Mouse (Mus musculus): ENCODE measurements around the gene Ddb2. TPM values are rescaled to one million over a fixed set of nuclear protein-coding genes. Genes with fewer than 3 reads are reported as not detected.
"Not testable (repeated sequence)": the region's sequence is repeated elsewhere in the genome, so short reads cannot be mapped to it uniquely, and the experiment has no call there.

Gene Ddb2
- polyA plus RNA-seq, 1 experiment: not detected

- TF ChIP-seq CTCF (IDR thresholded peaks at IDR 0.05; ENCODE audit: insufficient read depth, low read depth, low read length) (no peak), POLR2A (IDR thresholded peaks at IDR 0.05; ENCODE audit: insufficient read depth, low read depth, low read length) (no peak)
- Histone ChIP-seq H3K4me3 (ENCODE audit: insufficient read depth, low read depth, low read length) (no peak overlapping the region), H3K27ac (ENCODE audit: insufficient read depth, low read depth, low read length) (no peak overlapping the region), H3K4me1 (ENCODE audit: control insufficient read depth, insufficient read depth, low read length) (peaks cover 3% of the 10 kb centered on the region; the same call in 1 of the 2 replicates)
- WGBS: 69% methylated on average over 5 of the region's 5 CpGs
These were observed 5.8 kb upstream of the Ddb2 start for GRCm38 (mm10) chr2:91242547-91242946.

GRCm38 (mm10) chr2:91237511-91238080, 814 bp upstream of the Ddb2 start:
- Histone ChIP-seq H3K4me3 (ENCODE audit: insufficient read depth, low read depth, low read length) (peak overlapping the region; percentile 67), H3K27ac (ENCODE audit: insufficient read depth, low read depth, low read length) (peak overlapping the region; percentile 92)
- 12% methylated on average over 4 of the region's 4 CpGs for WGBS
- not testable (repeated sequence) for H3K4me1 ChIP-seq (ENCODE audit: control insufficient read depth, insufficient read depth, low read length)

DNA sequence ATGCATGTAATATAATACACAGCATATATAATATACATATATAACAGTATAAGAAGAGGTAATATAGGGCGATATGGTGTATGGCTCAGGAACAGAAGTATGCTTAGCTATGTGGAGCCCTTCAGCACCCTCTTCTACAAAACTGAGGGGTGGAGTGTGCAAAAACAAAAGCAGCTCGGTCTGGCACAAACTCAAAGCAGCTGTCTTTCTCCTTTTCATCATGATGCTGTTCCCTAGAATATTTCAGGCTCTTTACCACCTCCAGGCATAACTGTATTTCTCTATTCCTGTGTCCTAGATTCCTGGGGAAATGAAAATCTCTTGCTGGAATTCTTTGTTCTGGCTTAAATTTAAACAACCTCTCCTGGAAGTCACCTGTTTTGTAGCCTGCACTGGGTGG, 7.0 kb downstream of the Ddb2 start:
- no peak overlapping the region for H3K27ac ChIP-seq (ENCODE audit: insufficient read depth, low read depth, low read length)
- TF ChIP-seq POLR2A (IDR thresholded peaks at IDR 0.05; ENCODE audit: insufficient read depth, low read depth, low read length): no peak
- no peak for TF ChIP-seq CTCF (IDR thresholded peaks at IDR 0.05; ENCODE audit: insufficient read depth, low read depth, low read length)
- no peaks in the 10 kb centered on the region for H3K4me1 ChIP-seq (ENCODE audit: control insufficient read depth, insufficient read depth, low read length)
- WGBS: 76% methylated on average over 2 of the region's 2 CpGs
- no peak overlapping the region for H3K4me3 ChIP-seq (ENCODE audit: insufficient read depth, low read depth, low read length)

- no peak overlapping the region for H3K4me3 ChIP-seq (ENCODE audit: insufficient read depth, low read depth, low read length)
- H3K4me1 ChIP-seq (ENCODE audit: control insufficient read depth, insufficient read depth, low read length): no peaks in the 10 kb centered on the region
- WGBS: 86% methylated on average over 2 of the region's 2 CpGs
- TF ChIP-seq POLR2A (IDR thresholded peaks at IDR 0.05; ENCODE audit: insufficient read depth, low read depth, low read length) (no peak), CTCF (IDR thresholded peaks at IDR 0.05; ENCODE audit: insufficient read depth, low read depth, low read length) (no peak)
- H3K27ac ChIP-seq (ENCODE audit: insufficient read depth, low read depth, low read length): no peak overlapping the region
These were observed 13.2 kb downstream of the Ddb2 start for GRCm38 (mm10) chr2:91223614-91224013.

DNA sequence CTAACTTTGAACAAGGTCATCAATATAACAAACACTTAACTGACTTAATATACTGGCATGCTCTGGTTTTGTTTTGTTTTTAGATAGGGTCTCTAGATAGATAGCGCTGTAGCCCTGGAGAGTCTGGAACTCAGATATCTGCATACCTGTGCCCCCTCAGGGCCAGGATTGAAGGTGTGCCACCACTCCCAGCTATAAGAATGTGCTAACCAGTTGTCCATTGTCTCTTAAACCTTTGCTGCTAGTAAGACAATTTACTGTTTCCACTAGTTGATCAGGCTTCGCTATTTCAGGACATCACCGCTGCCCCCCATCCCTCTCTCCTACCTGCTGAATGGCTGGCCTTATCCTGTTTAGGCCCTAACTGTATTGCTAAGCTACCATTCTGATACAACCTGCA, 16.3 kb downstream of the Ddb2 start:
- no peak for TF ChIP-seq CTCF (IDR thresholded peaks at IDR 0.05; ENCODE audit: insufficient read depth, low read depth, low read length)
- no peak for TF ChIP-seq POLR2A (IDR thresholded peaks at IDR 0.05; ENCODE audit: insufficient read depth, low read depth, low read length)
- H3K4me3 ChIP-seq (ENCODE audit: insufficient read depth, low read depth, low read length): no peak overlapping the region
- no peaks in the 10 kb centered on the region for H3K4me1 ChIP-seq (ENCODE audit: control insufficient read depth, insufficient read depth, low read length)
- no peak overlapping the region for H3K27ac ChIP-seq (ENCODE audit: insufficient read depth, low read depth, low read length)
- WGBS: 98% methylated on average over 3 of the region's 3 CpGs

- no peak overlapping the region for H3K27ac ChIP-seq (ENCODE audit: insufficient read depth, low read depth, low read length)
- 41% methylated on average over 4 of the region's 4 CpGs for WGBS
These were observed 19.8 kb downstream of the Ddb2 start for GRCm38 (mm10) chr2:91217032-91217431.

DNA sequence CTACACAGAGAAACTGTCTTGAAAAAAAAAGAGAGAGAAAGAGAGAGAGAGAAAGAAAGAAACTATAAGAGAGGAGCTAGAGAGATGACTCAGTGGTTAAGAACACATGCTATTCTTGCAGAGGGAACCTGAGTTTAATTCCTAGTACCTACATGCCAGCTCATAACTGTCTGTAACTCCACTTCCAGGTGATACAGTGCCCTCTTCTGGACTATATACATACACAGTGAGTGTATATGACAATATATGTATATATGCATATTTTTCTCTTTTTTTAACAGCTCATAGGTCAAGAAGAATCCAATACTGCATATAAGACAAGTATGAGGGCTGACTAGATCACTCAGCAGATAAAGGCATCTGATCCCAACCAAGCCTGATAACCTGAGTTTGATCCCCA, 23.5 kb downstream of the Ddb2 start:
- no peak overlapping the region for H3K27ac ChIP-seq (ENCODE audit: insufficient read depth, low read depth, low read length)
- no peak overlapping the region for H3K4me3 ChIP-seq (ENCODE audit: insufficient read depth, low read depth, low read length)
- H3K4me1 ChIP-seq (ENCODE audit: control insufficient read depth, insufficient read depth, low read length): no peaks in the 10 kb centered on the region
- TF ChIP-seq POLR2A (IDR thresholded peaks at IDR 0.05; ENCODE audit: insufficient read depth, low read depth, low read length) (no peak), CTCF (IDR thresholded peaks at IDR 0.05; ENCODE audit: insufficient read depth, low read depth, low read length) (no peak)

More at GRCm38 (mm10) chr2:91217032-91217431, 19.8 kb downstream of the Ddb2 start:
- H3K4me3 ChIP-seq (ENCODE audit: insufficient read depth, low read depth, low read length): no peak overlapping the region
- TF ChIP-seq CTCF (IDR thresholded peaks at IDR 0.05; ENCODE audit: insufficient read depth, low read depth, low read length) (no peak), POLR2A (IDR thresholded peaks at IDR 0.05; ENCODE audit: insufficient read depth, low read depth, low read length) (no peak)
- no peaks in the 10 kb centered on the region for H3K4me1 ChIP-seq (ENCODE audit: control insufficient read depth, insufficient read depth, low read length)

GRCm38 (mm10) chr2:91206254-91206775, 30.5 kb downstream of the Ddb2 start:
- Histone ChIP-seq H3K27ac (ENCODE audit: insufficient read depth, low read depth, low read length) (no peak overlapping the region), H3K4me1 (ENCODE audit: control insufficient read depth, insufficient read depth, low read length) (peaks cover 3% of the 10 kb centered on the region; the same call in 1 of the 2 replicates), H3K4me3 (ENCODE audit: insufficient read depth, low read depth, low read length) (no peak overlapping the region)
- WGBS: 89% methylated on average over 9 of the region's 9 CpGs
- TF ChIP-seq CTCF (IDR thresholded peaks at IDR 0.05; ENCODE audit: insufficient read depth, low read depth, low read length) (no peak), POLR2A (IDR thresholded peaks at IDR 0.05; ENCODE audit: insufficient read depth, low read depth, low read length) (no peak)

GRCm38 (mm10) chr2:91202972-91203656, 33.7 kb downstream of the Ddb2 start:
- H3K4me1 ChIP-seq (ENCODE audit: control insufficient read depth, insufficient read depth, low read length): peaks cover 3% of the 10 kb centered on the region; the same call in 1 of the 2 replicates
- peak overlapping the region; percentile 95 for H3K4me3 ChIP-seq (ENCODE audit: insufficient read depth, low read depth, low read length)
- 12% methylated on average over 20 of the region's 20 CpGs for WGBS
- peak overlapping the region; percentile 92; the same call in 1 of the 2 replicates for H3K27ac ChIP-seq (ENCODE audit: insufficient read depth, low read depth, low read length)
- TF ChIP-seq CTCF (IDR thresholded peaks at IDR 0.05; ENCODE audit: insufficient read depth, low read depth, low read length) (no peak), POLR2A (IDR thresholded peaks at IDR 0.05; ENCODE audit: insufficient read depth, low read depth, low read length) (no peak)

Measured in olfactory bulb, adult 2 months (tissue).